Mouse (Mus musculus) limb, embryonic 12.5 days (tissue): ENCODE measurements at regions not wholly inside any gene's neighbourhood (a gene's known extent, or its start where the extent isn't known, plus 50 kb on each side); places are given as distances from the start of the nearest gene placed in this dataset.
A peak's percentile ranks its signal among the peaks of the same experiment; 100 is the strongest.

ENCODE experiments used
- ATAC-seq: fragments of 200-750 bp; cut with Nextera tagmentation; 2 replicates; pipeline ENCODE4 v1.8.0; 2017; ENCODE audit warnings: low read depth, moderate TSS enrichment; ENCODE audit not compliant: insufficient number of reproducible peaks, insufficient read depth, low FRiP score, low TSS enrichment
- H3K27ac ChIP-seq: fragments of 300-500 bp; sonication (generic); 2 replicates; pipeline ENCODE4 v1.5.1; 2016; ENCODE audit warnings: mild to moderate bottlenecking, moderate library complexity
- H3K27me3 ChIP-seq: fragments of 300-500 bp; sonication (generic); 2 replicates; pipeline ENCODE4 v1.6.1; 2016; ENCODE audit warnings: mild to moderate bottlenecking, moderate library complexity
- H3K36me3 ChIP-seq: fragments of 300-500 bp; sonication (generic); 2 replicates; pipeline ENCODE4 v1.6.1; 2016; ENCODE audit warnings: mild to moderate bottlenecking, moderate library complexity
- H3K4me1 ChIP-seq: fragments of 300-500 bp; sonication (generic); replicated peaks from 2 replicates; pipeline ENCODE4 v1.6.1; 2016
- H3K4me2 ChIP-seq: fragments of 300-500 bp; sonication (generic); 2 replicates; pipeline ENCODE4 v1.6.1; 2016; ENCODE audit warnings: mild to moderate bottlenecking, moderate library complexity
- H3K4me3 ChIP-seq: fragments of 300-500 bp; sonication (generic); replicated peaks from 2 replicates; pipeline ENCODE4 v1.5.1; 2016; ENCODE audit warnings: mild to moderate bottlenecking
- H3K9ac ChIP-seq: fragments of 300-500 bp; sonication (generic); replicated peaks from 2 replicates; pipeline ENCODE4 v1.6.1; 2016; ENCODE audit warnings: mild to moderate bottlenecking, moderate library complexity
- H3K9me3 ChIP-seq: fragments of 300-500 bp; sonication (generic); 2 replicates; pipeline ENCODE4 v1.6.1; 2016; ENCODE audit warnings: mild to moderate bottlenecking, moderate library complexity
- WGBS: fragments of 180-500 bp; shearing (Covaris S2); methylation state at CpG from one replicate; pipeline ENCODE4 v1.1.7; 2016; 5-methylcytosine and 5-hydroxymethylcytosine counted together

- Histone ChIP-seq H3K4me1 (peaks cover 26% of the 10 kb centered on the region), H3K36me3 (no peaks in the 10 kb centered on the region), H3K4me3 (no peak overlapping the region), H3K9ac (no peak overlapping the region), H3K27ac (no peak overlapping the region), H3K4me2 (no peak overlapping the region), H3K27me3 (peaks cover 19% of the 10 kb centered on the region), H3K9me3 (no peaks in the 10 kb centered on the region)
- ATAC-seq = no peak
- 77% methylated on average over 11 of the region's 11 CpGs for WGBS
These were observed 119.1 kb downstream of the Zfp706 start for GRCm38 (mm10) chr15:36888351-36889069.

- Histone ChIP-seq H3K9me3 (no peaks in the 10 kb centered on the region), H3K4me3 (no peak overlapping the region), H3K4me1 (peaks cover 10% of the 10 kb centered on the region; the same call in 1 of the 2 replicates), H3K27me3 (no peaks in the 10 kb centered on the region), H3K9ac (0 out of 2 replicates have a peak overlapping the region, but pooled peaks have one; percentile 8), H3K36me3 (no peaks in the 10 kb centered on the region), H3K27ac (peak overlapping the region; percentile 29; the same call in 1 of the 2 replicates), H3K4me2 (no peak overlapping the region)
- no peak for ATAC-seq
- 69% methylated on average over 11 of the region's 11 CpGs for WGBS
These were observed 122.8 kb downstream of the Zfp706 start for GRCm38 (mm10) chr15:36884671-36885365.

GRCm38 (mm10) chr15:36884074-36884473, 123.5 kb downstream of the Zfp706 start:
- Histone ChIP-seq H3K36me3 (no peaks in the 10 kb centered on the region), H3K27me3 (no peaks in the 10 kb centered on the region), H3K4me1 (peaks cover 10% of the 10 kb centered on the region; the same call in 1 of the 2 replicates), H3K9ac (no peak overlapping the region), H3K27ac (no peak overlapping the region), H3K4me2 (no peak overlapping the region), H3K9me3 (no peaks in the 10 kb centered on the region), H3K4me3 (no peak overlapping the region)
- no peak for ATAC-seq
- WGBS = 86% methylated on average over 3 of the region's 3 CpGs

GRCm38 (mm10) chr15:36883156-36883555, 124.4 kb downstream of the Zfp706 start:
- H3K36me3 ChIP-seq = no peaks in the 10 kb centered on the region
- H3K4me2 ChIP-seq = no peak overlapping the region
- WGBS = 87% methylated on average over 6 of the region's 6 CpGs

GRCm38 (mm10) chr15:36881576-36881975, 126.0 kb downstream of the Zfp706 start:
- ATAC-seq = no peak
- no peak overlapping the region for H3K4me2 ChIP-seq
- H3K9me3 ChIP-seq = no peaks in the 10 kb centered on the region
- no peaks in the 10 kb centered on the region for H3K36me3 ChIP-seq
- no peak overlapping the region for H3K27ac ChIP-seq
- H3K27me3 ChIP-seq = no peaks in the 10 kb centered on the region
- H3K9ac ChIP-seq = no peak overlapping the region
- WGBS = 71% methylated on average over 2 of the region's 2 CpGs
- peaks cover 13% of the 10 kb centered on the region; the same call in 1 of the 2 replicates for H3K4me1 ChIP-seq
- H3K4me3 ChIP-seq = no peak overlapping the region

More at GRCm38 (mm10) chr15:36883156-36883555, 124.4 kb downstream of the Zfp706 start:
- Histone ChIP-seq H3K9ac (no peak overlapping the region), H3K9me3 (no peaks in the 10 kb centered on the region), H3K4me3 (no peak overlapping the region), H3K27me3 (no peaks in the 10 kb centered on the region), H3K4me1 (peaks cover 11% of the 10 kb centered on the region; the same call in 1 of the 2 replicates), H3K27ac (no peak overlapping the region)
- no peak for ATAC-seq

GRCm38 (mm10) chr15:36880602-36881001, 127.0 kb downstream of the Zfp706 start:
- no peaks in the 10 kb centered on the region for H3K36me3 ChIP-seq
- ATAC-seq = no peak
- H3K27ac ChIP-seq = no peak overlapping the region
- peaks cover 20% of the 10 kb centered on the region; the same call in 1 of the 2 replicates for H3K4me1 ChIP-seq
- 96% methylated on average over 3 of the region's 3 CpGs for WGBS
- no peaks in the 10 kb centered on the region for H3K9me3 ChIP-seq
- H3K4me2 ChIP-seq = no peak overlapping the region
- H3K27me3 ChIP-seq = no peaks in the 10 kb centered on the region
- no peak overlapping the region for H3K4me3 ChIP-seq
- H3K9ac ChIP-seq = no peak overlapping the region

GRCm38 (mm10) chr15:36879587-36879986, 128.0 kb downstream of the Zfp706 start:
- no peak for ATAC-seq
- Histone ChIP-seq H3K36me3 (no peaks in the 10 kb centered on the region), H3K9me3 (no peaks in the 10 kb centered on the region), H3K27ac (no peak overlapping the region), H3K4me1 (peaks cover 12% of the 10 kb centered on the region; the same call in 1 of the 2 replicates), H3K27me3 (no peaks in the 10 kb centered on the region), H3K9ac (no peak overlapping the region), H3K4me3 (no peak overlapping the region), H3K4me2 (no peak overlapping the region)
- WGBS = 89% methylated on average over 7 of the region's 7 CpGs

- H3K27me3 ChIP-seq = no peaks in the 10 kb centered on the region
- H3K27ac ChIP-seq = no peak overlapping the region
- no peak for ATAC-seq
- H3K36me3 ChIP-seq = no peaks in the 10 kb centered on the region
- H3K4me2 ChIP-seq = no peak overlapping the region
- no peak overlapping the region for H3K4me3 ChIP-seq
- H3K9me3 ChIP-seq = no peaks in the 10 kb centered on the region
- 39% methylated on average over 5 of the region's 5 CpGs for whole genome bisulfite sequencing
- peaks cover 17% of the 10 kb centered on the region for H3K4me1 ChIP-seq
- H3K9ac ChIP-seq = no peak overlapping the region
These were observed 128.6 kb downstream of the Zfp706 start for GRCm38 (mm10) chr15:36878960-36879359.

- Histone ChIP-seq H3K27ac (no peak overlapping the region), H3K36me3 (no peaks in the 10 kb centered on the region), H3K4me1 (peaks cover 23% of the 10 kb centered on the region), H3K4me2 (no peak overlapping the region), H3K27me3 (no peaks in the 10 kb centered on the region), H3K9ac (no peak overlapping the region), H3K9me3 (no peaks in the 10 kb centered on the region), H3K4me3 (no peak overlapping the region)
- 79% methylated on average over 3 of the region's 3 CpGs for WGBS
- ATAC-seq = no peak
These were observed 129.3 kb downstream of the Zfp706 start for GRCm38 (mm10) chr15:36878276-36878675.

- Histone ChIP-seq H3K27ac (no peak overlapping the region), H3K4me2 (no peak overlapping the region), H3K27me3 (no peaks in the 10 kb centered on the region), H3K4me3 (no peak overlapping the region), H3K4me1 (peaks cover 29% of the 10 kb centered on the region), H3K36me3 (no peaks in the 10 kb centered on the region), H3K9ac (no peak overlapping the region), H3K9me3 (no peaks in the 10 kb centered on the region)
- 74% methylated on average over 7 of the region's 7 CpGs for WGBS
- no peak for ATAC-seq
These were observed 130.1 kb downstream of the Zfp706 start for GRCm38 (mm10) chr15:36877501-36877900.

GRCm38 (mm10) chr15:36875980-36876778, 131.4 kb downstream of the Zfp706 start:
- H3K36me3 ChIP-seq = no peaks in the 10 kb centered on the region
- no peak overlapping the region for H3K27ac ChIP-seq
- H3K4me1 ChIP-seq = peaks cover 29% of the 10 kb centered on the region
- no peak for ATAC-seq
- H3K9me3 ChIP-seq = no peaks in the 10 kb centered on the region
- no peak overlapping the region for H3K4me2 ChIP-seq
- no peak overlapping the region for H3K9ac ChIP-seq
- H3K27me3 ChIP-seq = no peaks in the 10 kb centered on the region
- H3K4me3 ChIP-seq = no peak overlapping the region
- 83% methylated on average over 10 of the region's 10 CpGs for WGBS
